Mouse (Mus musculus) testis, adult 2 months (tissue): ENCODE measurements around the gene Nacc2. TPM values are rescaled to one million over a fixed set of nuclear protein-coding genes. Genes with fewer than 3 reads are reported as not detected.

Experiments used
- H3K27ac ChIP-seq: fragments of 200-500 bp; 2 replicates; pipeline ENCODE4 v1.5.1; 2012; ENCODE audit warnings: low read depth, low read length; ENCODE audit not compliant: control insufficient read depth, insufficient read depth
- H3K27me3 ChIP-seq: fragments of 200-500 bp; 2 replicates; pipeline ENCODE4 v1.6.1; 2012; ENCODE audit warnings: mild to moderate bottlenecking, low read length, moderate library complexity; ENCODE audit not compliant: control insufficient read depth, insufficient read depth
- H3K36me3 ChIP-seq: fragments of 200-500 bp; 2 replicates; pipeline ENCODE4 v1.6.1; 2012; ENCODE audit warnings: mild to moderate bottlenecking, low read length; ENCODE audit not compliant: control insufficient read depth, insufficient read depth
- H3K4me1 ChIP-seq: fragments of 200-500 bp; 2 replicates; pipeline ENCODE4 v1.6.1; 2012; ENCODE audit warnings: low read length; ENCODE audit not compliant: control insufficient read depth, insufficient read depth
- H3K4me3 ChIP-seq: fragments of 200-500 bp; 2 replicates; pipeline ENCODE4 v1.5.1; 2012; ENCODE audit warnings: low read depth, mild to moderate bottlenecking, low read length, moderate library complexity, mixed read lengths; ENCODE audit not compliant: control insufficient read depth
- CTCF ChIP-seq: fragments of 200-500 bp; IDR thresholded peaks from 2 replicates; pipeline ENCODE4 v1.5.1; 2012; ENCODE audit warnings: low read depth, mild to moderate bottlenecking, inconsistent platforms, low read length, moderate library complexity; ENCODE audit not compliant: control insufficient read depth, insufficient read depth, insufficient replicate concordance
- POLR2A ChIP-seq: fragments of 200-500 bp; IDR thresholded peaks from 2 replicates; pipeline ENCODE4 v1.6.1; 2012; ENCODE audit warnings: low read depth, mild to moderate bottlenecking, inconsistent platforms, low read length, moderate library complexity; ENCODE audit not compliant: control insufficient read depth
- polyA plus RNA-seq: library from polyadenylated mRNA; depleted of rRNA; stranded (reverse); fragments of >200 nt; gene quantifications from 2 replicates; pipeline ENCODE4 v1.2.3, GENCODE M21; 2012; rRNA removed

Gene Nacc2
- polyA plus RNA-seq, 1 experiment, result 5.2 TPM

DNA sequence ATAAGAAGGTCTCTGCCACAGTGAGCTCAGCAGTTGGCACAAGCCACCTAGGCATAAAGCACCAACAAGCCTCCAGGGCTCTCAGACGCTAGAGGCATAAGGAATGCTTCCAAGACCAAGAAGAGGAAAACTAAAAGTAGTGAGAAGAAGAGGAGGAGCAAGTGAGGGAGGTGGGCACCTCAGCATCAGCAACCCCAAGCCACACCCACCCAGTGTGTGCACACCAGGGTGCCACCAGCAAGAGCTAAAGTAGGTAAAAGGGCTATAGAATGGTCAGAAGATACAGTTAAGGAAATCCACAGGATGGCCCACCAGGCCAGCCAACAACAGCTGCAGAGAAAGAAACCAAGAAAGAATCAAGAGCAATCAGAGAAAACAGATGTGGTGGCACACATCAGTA is 111.6 kb downstream of the Nacc2 start:
- no peaks in the 10 kb centered on the region for H3K4me1 ChIP-seq
- no peak overlapping the region for H3K27ac ChIP-seq
- TF ChIP-seq CTCF (no peak), POLR2A (no peak)
- peak overlapping the region; percentile 48 for H3K4me3 ChIP-seq
- no peaks in the 10 kb centered on the region for H3K27me3 ChIP-seq
- H3K36me3 ChIP-seq, result peaks cover 11% of the 10 kb centered on the region

Other genes with a start within 250 kb of the Nacc2 start
- 108 and 125 TPM in 2 replicates for gene Camsap1, start 139.9 kb downstream of the Nacc2 start, polyA plus RNA-seq
- 65.1 and 71.2 TPM in 2 replicates for gene Ubac1, start 101.5 kb downstream of the Nacc2 start, polyA plus RNA-seq
- gene Lhx3, start 85.1 kb upstream of the Nacc2 start, polyA plus RNA-seq, result 0.20 and 0.65 TPM in 2 replicates
- 26.3 and 33.0 TPM in 2 replicates for gene Qsox2, start 114.3 kb upstream of the Nacc2 start, polyA plus RNA-seq
- gene Ccdc187, start 171.3 kb upstream of the Nacc2 start, polyA plus RNA-seq, result 90.3 and 101 TPM in 2 replicates
- gene Gpsm1, start 192.3 kb upstream of the Nacc2 start, polyA plus RNA-seq, result 16.6 and 20.5 TPM in 2 replicates
- 6.2 and 6.5 TPM in 2 replicates for gene Dnlz, start 228.9 kb upstream of the Nacc2 start, polyA plus RNA-seq
- 0.75 and 1.9 TPM in 2 replicates for gene Card9, start 237.7 kb upstream of the Nacc2 start, polyA plus RNA-seq